Mouse (Mus musculus) liver, embryonic 14.5 days (tissue): ENCODE measurements around the gene Shoc2. TPM values are rescaled to one million over a fixed set of nuclear protein-coding genes. Genes with fewer than 3 reads are reported as not detected.

Experiments
- ATAC-seq: fragments of 200-750 bp; cut with Nextera tagmentation; 2 replicates; pipeline ENCODE4 v1.8.0; 2017; ENCODE audit warnings: moderate number of reproducible peaks, mild to moderate bottlenecking, moderate library complexity; ENCODE audit not compliant: insufficient read depth
- DNase-seq, 3 experiments: peaks; one replicate each; pipeline ENCODE4 v3.0.0-alpha.2; 2012 to 2013; ENCODE audit warnings: low read depth in 3 of 3, low spot score in 3 of 3
- H3K27ac ChIP-seq: fragments of 300-500 bp; sonication (generic); 2 replicates; pipeline ENCODE4 v1.5.1; 2014; ENCODE audit warnings: moderate library complexity, mild to moderate bottlenecking, control low read depth, inconsistent platforms
- H3K27me3 ChIP-seq: fragments of 300-500 bp; sonication (generic); 2 replicates; pipeline ENCODE4 v1.6.1; 2014; ENCODE audit warnings: mild to moderate bottlenecking, low read length, moderate library complexity; ENCODE audit not compliant: control insufficient read depth, insufficient read depth
- H3K36me3 ChIP-seq: fragments of 300-500 bp; sonication (generic); replicated peaks from 2 replicates; pipeline ENCODE4 v1.6.1; 2014; ENCODE audit warnings: low read depth; ENCODE audit not compliant: control insufficient read depth, insufficient read depth
- H3K4me1 ChIP-seq, 2 experiments: fragments of 200-500 bp in 1 of 2; fragments of 300-500 bp in 1 of 2; sonication (generic) in 1 of 2; replicated peaks; 2 replicates each; pipeline ENCODE4 v1.6.1; 2012 to 2014; ENCODE audit warnings: antibody characterized with exemption in 1 of 2, inconsistent platforms in 1 of 2, low read length in 1 of 2; ENCODE audit not compliant: control insufficient read depth in 2 of 2, insufficient read depth in 2 of 2
- H3K4me2 ChIP-seq: fragments of 300-500 bp; sonication (generic); 2 replicates; pipeline ENCODE4 v1.6.1; 2014; ENCODE audit warnings: low read depth, mild to moderate bottlenecking, control low read depth, moderate library complexity
- H3K4me3 ChIP-seq, 2 experiments: fragments of 200-500 bp in 1 of 2; fragments of 300-500 bp in 1 of 2; sonication (generic) in 1 of 2; 2 replicates each; pipeline ENCODE4 v1.5.1; 2012 to 2014; ENCODE audit warnings: low read depth in 2 of 2, low read length in 2 of 2, mild to moderate bottlenecking in 2 of 2, control low read depth in 1 of 2, inconsistent platforms in 1 of 2, moderate library complexity in 1 of 2; ENCODE audit not compliant: insufficient read depth in 1 of 2
- H3K9ac ChIP-seq: fragments of 300-500 bp; sonication (generic); replicated peaks from 2 replicates; pipeline ENCODE4 v1.6.1; 2014; ENCODE audit warnings: mild to moderate bottlenecking, control low read depth, moderate library complexity
- H3K9me3 ChIP-seq: fragments of 300-500 bp; sonication (generic); 2 replicates; pipeline ENCODE4 v1.6.1; 2016; ENCODE audit warnings: low read length, mixed read lengths; ENCODE audit not compliant: control insufficient read depth
- CTCF ChIP-seq: IDR thresholded peaks from 2 replicates; pipeline ENCODE4 v1.5.1; 2016; ENCODE audit warnings: antibody characterized with exemption, low read depth, control low read depth
- EP300 ChIP-seq: IDR thresholded peaks from 2 replicates; pipeline ENCODE4 v1.6.1; 2016; ENCODE audit warnings: antibody characterized with exemption, low read depth
- WGBS: fragments of 180-500 bp; shearing (Covaris S2); extraction: QIAGEN DNeasy Blood & Tissue Kit; methylation state at CpG from one replicate; pipeline ENCODE4 v1.1.7; 2014; ENCODE audit not compliant: insufficient replicate concordance; 5-methylcytosine and 5-hydroxymethylcytosine counted together
- polyA plus RNA-seq, 2 experiments: library from polyadenylated mRNA; depleted of rRNA in 1 of 2; stranded (reverse) in 1 of 2; unstranded in 1 of 2; fragments of >200 nt; fragmentation: Nextera tagmentation in 1 of 2; extraction: Ambion mirVana in 1 of 2; gene quantifications; 2 replicates each; pipeline versions ENCODE4 v1.2.1 to v1.2.3; 2012 to 2014

Shoc2 gene
- polyA plus RNA-seq, 2 experiments: 9.8 to 18.9 TPM

GRCm38 (mm10) chr19:53898970-53899900, 44.9 kb upstream of the Shoc2 start:
- ATAC-seq (no peak), DNase-seq (no peak)
- Histone ChIP-seq H3K4me2 (no peak overlapping the region), H3K9ac (no peak overlapping the region), H3K36me3 (no peaks in the 10 kb centered on the region), H3K4me1 (peaks cover 25 to 27% of the 10 kb centered on the region in 2 experiments), H3K27ac (no peak overlapping the region), H3K27me3 (no peaks in the 10 kb centered on the region), H3K9me3 (no peaks in the 10 kb centered on the region), H3K4me3 (no peak overlapping the region)
- WGBS: 74% methylated on average over 25 of the region's 25 CpGs
- TF ChIP-seq CTCF (no peak), EP300 (no peak)

- Histone ChIP-seq H3K4me3 (no peak overlapping the region), H3K27me3 (no peaks in the 10 kb centered on the region), H3K9me3 (no peaks in the 10 kb centered on the region), H3K9ac (no peak overlapping the region), H3K36me3 (no peaks in the 10 kb centered on the region), H3K27ac (no peak overlapping the region), H3K4me2 (no peak overlapping the region), H3K4me1 (peaks cover 19 to 26% of the 10 kb centered on the region in 2 experiments)
- 68% methylated on average over 14 of the region's 14 CpGs for WGBS
- ATAC-seq (no peak), DNase-seq (no peak)
- TF ChIP-seq CTCF (no peak), EP300 (no peak)
These were observed 44.0 kb upstream of the Shoc2 start for GRCm38 (mm10) chr19:53899941-53900610.

GRCm38 (mm10) chr19:53901931-53902738, 42.0 kb upstream of the Shoc2 start:
- Histone ChIP-seq H3K4me3 (peak overlapping the region; percentile 53 to 98), H3K9me3 (no peaks in the 10 kb centered on the region), H3K4me1 (peaks cover 22 to 30% of the 10 kb centered on the region in 2 experiments), H3K9ac (peak overlapping the region; percentile 94), H3K4me2 (peak overlapping the region; percentile 98), H3K27ac (peak overlapping the region; percentile 93), H3K27me3 (no peaks in the 10 kb centered on the region), H3K36me3 (no peaks in the 10 kb centered on the region)
- ATAC-seq: peak; percentile 30
- DNase-seq: peak in 1 of 3 experiments; percentile 59
- TF ChIP-seq CTCF (no peak), EP300 (peak; percentile 78)
- WGBS: 17% methylated on average over 15 of the region's 15 CpGs

DNA sequence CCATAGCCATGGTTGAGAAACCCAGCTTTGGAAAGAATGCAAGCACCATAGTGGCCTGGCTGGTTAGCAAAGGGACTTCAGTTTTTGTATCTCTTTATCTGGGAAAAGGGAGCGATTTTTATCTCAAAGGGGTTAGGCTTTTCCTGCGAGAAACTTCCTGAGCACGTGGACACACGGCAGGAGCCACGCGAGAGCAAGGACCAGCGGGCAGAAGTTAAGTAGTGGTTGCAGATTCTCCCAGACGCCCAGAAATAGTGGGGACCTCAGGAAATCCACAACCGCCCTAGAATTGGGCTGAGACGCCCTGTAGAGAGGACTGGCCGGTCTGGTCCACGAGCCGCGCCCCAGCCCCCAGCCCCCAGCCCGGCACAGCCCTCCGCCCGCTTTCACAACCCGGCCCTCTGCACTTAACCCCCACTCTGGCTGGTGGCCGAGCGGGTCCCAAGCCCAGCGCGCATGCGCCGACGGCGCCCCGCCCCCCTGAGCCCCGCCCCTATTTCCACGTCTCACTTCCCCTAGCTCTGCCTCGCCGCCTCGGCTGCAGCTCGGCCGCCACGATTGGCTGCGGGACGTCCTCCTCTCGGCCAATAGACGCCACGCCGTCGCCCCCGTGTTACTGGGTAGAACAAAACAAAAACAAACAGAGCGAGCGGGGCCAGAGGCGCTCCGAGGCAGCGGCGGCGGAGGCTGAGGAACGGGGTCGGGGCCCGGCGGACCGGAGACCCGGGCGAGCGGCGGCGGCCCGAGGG, 41.2 kb upstream of the Shoc2 start:
- TF ChIP-seq EP300 (no peak), CTCF (peak; percentile 8; the same call in 1 of the 2 replicates)
- Histone ChIP-seq H3K9me3 (no peaks in the 10 kb centered on the region), H3K4me1 (peaks cover 22 to 30% of the 10 kb centered on the region in 2 experiments), H3K9ac (peak overlapping the region; percentile 94), H3K4me3 (peak overlapping the region; percentile 87 to 98), H3K27ac (peak overlapping the region; percentile 93), H3K27me3 (no peaks in the 10 kb centered on the region), H3K4me2 (peak overlapping the region; percentile 98), H3K36me3 (no peaks in the 10 kb centered on the region)
- ATAC-seq (peak; percentile 95), DNase-seq (peak; percentile 94 to 96 (median 94))
- under 1% methylated on average over 60 of the region's 61 CpGs for WGBS
